Mouse (Mus musculus) heart, adult 2 months (tissue): ENCODE results near the gene Krtap5-2.

Experiments
- CTCF ChIP-seq: fragments of 200-600 bp; IDR thresholded peaks from 2 replicates; pipeline ENCODE4 v1.8.1; 2022; ENCODE audit warnings: antibody characterized with exemption, mild to moderate bottlenecking, moderate library complexity
- EP300 ChIP-seq: fragments of 200-500 bp; IDR thresholded peaks from 2 replicates; pipeline ENCODE4 v1.6.1; 2011; ENCODE audit warnings: low read depth, low read length, control low read depth; ENCODE audit not compliant: insufficient read depth
- POLR2A ChIP-seq: fragments of 200-500 bp; IDR thresholded peaks from 2 replicates; pipeline ENCODE4 v1.6.1; 2011; ENCODE audit warnings: mild to moderate bottlenecking, low read depth, low read length, control low read depth; ENCODE audit not compliant: insufficient read depth

- peak; percentile 74 for TF ChIP-seq CTCF
- TF ChIP-seq EP300 = no peak
- no peak for TF ChIP-seq POLR2A
These were observed 29.8 kb downstream of the Krtap5-2 start for GRCm38 (mm10) chr7:142146033-142146432.
